Mouse (Mus musculus) liver, adult 2 months (tissue): ENCODE measurements at regions not wholly inside any gene's neighbourhood (a gene's known extent, or its start where the extent isn't known, plus 50 kb on each side); places are given as distances from the start of the nearest gene placed in this dataset.

Experiments
- CTCF ChIP-seq: fragments of 200-500 bp; IDR thresholded peaks from 2 replicates; pipeline ENCODE4 v1.5.1; 2011; ENCODE audit warnings: low read depth, low read length, control low read depth
- POLR2A ChIP-seq: fragments of 200-500 bp; IDR thresholded peaks from 2 replicates; pipeline ENCODE4 v1.6.1; 2011; ENCODE audit warnings: low read length, control low read depth; ENCODE audit not compliant: insufficient read depth; ENCODE audit errors: extremely low read depth

DNA sequence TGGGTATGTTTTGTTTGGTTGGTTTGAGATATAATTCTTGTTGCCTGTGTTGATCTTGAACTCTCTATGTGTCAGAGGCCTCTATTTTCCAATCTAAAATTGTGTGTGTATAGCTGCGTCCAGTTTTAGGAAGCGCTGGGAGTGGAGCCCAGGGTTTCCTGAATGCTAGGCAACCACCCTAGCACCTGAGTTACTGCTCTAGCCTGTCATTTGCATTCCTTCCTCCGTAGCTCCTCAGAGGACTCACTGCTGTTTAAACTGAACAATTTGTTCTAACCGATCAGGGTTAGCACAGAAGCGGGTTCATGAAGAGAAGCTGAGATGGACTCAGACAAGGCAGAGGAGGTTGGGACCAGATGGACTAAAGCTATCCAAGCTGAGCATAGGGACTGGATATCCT lies 127.3 kb upstream of the Adamts18 start:
- no peak for TF ChIP-seq POLR2A
- no peak for TF ChIP-seq CTCF
